Comparison of ENCODE assay signal across 8 mouse cellular contexts in genomic region chr8:121687455-121688161, GRCm38 (mm10). TPM values are rescaled to one million over a fixed set of nuclear protein-coding genes. Genes with fewer than 3 reads are reported as not detected.
DNase-seq lines count a peak whose midpoint lies in the region; ATAC-seq lines count a peak whose summit lies in the region.

No protein-coding gene starts in this region.

- H3K4me3 ChIP-seq in forebrain, embryonic 11.5 days (ENCODE audit: low read depth, low read length), result no peak overlapping the region
- H3K4me3 ChIP-seq in neural tube, embryonic 15.5 days (replicated peaks), result no peak overlapping the region

- 0 out of 2 replicates have a peak, but pooled peaks have one; percentile 33 for ATAC-seq in forebrain, embryonic 11.5 days (replicated peaks; ENCODE audit: low FRiP score)
- peak; percentile 78 for ATAC-seq in neural tube, embryonic 15.5 days (ENCODE audit: low FRiP score)

- no peak overlapping the region for H3K9ac ChIP-seq in forebrain, embryonic 11.5 days (ENCODE audit: low read length)
- H3K9ac ChIP-seq in neural tube, embryonic 15.5 days (replicated peaks), result no peak overlapping the region

- 0 out of 2 replicates have a peak overlapping the region, but pooled peaks have one; percentile 10 for H3K27ac ChIP-seq in forebrain, embryonic 11.5 days (ENCODE audit: low read depth, low read length)
- peak overlapping the region; percentile 79 for H3K27ac ChIP-seq in neural tube, embryonic 15.5 days (replicated peaks)

- H3K36me3 ChIP-seq in forebrain, embryonic 11.5 days (ENCODE audit: control insufficient read depth, insufficient read depth, low read length), result no peaks in the 10 kb centered on the region
- H3K36me3 ChIP-seq in neural tube, embryonic 15.5 days, result no peaks in the 10 kb centered on the region

- no peaks in the 10 kb centered on the region for H3K9me3 ChIP-seq in forebrain, embryonic 11.5 days (ENCODE audit: control insufficient read depth, low read length)
- H3K9me3 ChIP-seq in neural tube, embryonic 15.5 days (replicated peaks), result no peaks in the 10 kb centered on the region

- peaks cover 6% of the 10 kb centered on the region; the same call in 1 of the 2 replicates for H3K4me1 ChIP-seq in forebrain, embryonic 11.5 days (replicated peaks; ENCODE audit: control insufficient read depth, insufficient read depth, low read length)
- peaks cover 10% of the 10 kb centered on the region for H3K4me1 ChIP-seq in neural tube, embryonic 15.5 days

- 51% methylated on average over 14 of the region's 14 CpGs for WGBS in forebrain, embryonic 11.5 days
- 55% methylated on average over 14 of the region's 14 CpGs for WGBS in neural tube, embryonic 15.5 days

- H3K27me3 ChIP-seq in forebrain, embryonic 11.5 days (ENCODE audit: control insufficient read depth, insufficient read depth, low read length), result no peaks in the 10 kb centered on the region
- no peaks in the 10 kb centered on the region for H3K27me3 ChIP-seq in neural tube, embryonic 15.5 days (replicated peaks)

- DNase-seq in heart, adult 11 months, result peak; percentile 89
- DNase-seq in heart, postnatal 10 days, result no peak
- DNase-seq in forebrain, embryonic 11.5 days (ENCODE audit: low spot score), result no peak
- DNase-seq in layer of hippocampus, postnatal 14 days (ENCODE audit: low spot score in 2 of 2), result peak; percentile 67 to 77
- DNase-seq in lung, postnatal 10 days, result no peak
- no peak for DNase-seq in spleen, postnatal 10 days (ENCODE audit: low spot score in 2 of 2)
- no peak for DNase-seq in thymus, postnatal 4 days

- H3K4me2 ChIP-seq in forebrain, embryonic 11.5 days (ENCODE audit: low read depth, low read length, severe bottlenecking), result no peak overlapping the region
- H3K4me2 ChIP-seq in neural tube, embryonic 15.5 days, result no peak overlapping the region

- intact Hi-C loops in heart, postnatal 10 days (cut with DNase I), result loop anchor here (5.0 kb wide), 1 partner anchor 140 kb away; no protein-coding TSS in a partner anchor

RNA-seq across cellular contexts. Expression of gene Zcchc14, which starts 34.9 kb away (rescaled TPM):
- total RNA-seq in heart, postnatal 10 days (2021), result 10 to 100 TPM; 40.5 to 43.3 TPM
- 27.1 and 27.4 TPM in 2 replicates for polyA plus RNA-seq in forebrain, embryonic 11.5 days (2014; fragmentation: Nextera tagmentation; extraction: Ambion mirVana)
- total RNA-seq in layer of hippocampus, postnatal 14 days (2021), result 10 to 100 TPM; 78.1 to 83.0 TPM
- 16.7 and 21.3 TPM in 2 replicates for polyA plus RNA-seq in neural tube, embryonic 15.5 days (2015; fragmentation: Nextera tagmentation; extraction: Ambion mirVana)

RNA-seq across cellular contexts. Expression of gene Jph3, which starts 41.8 kb away (rescaled TPM):
- not detected for total RNA-seq in heart, postnatal 10 days (2021)
- polyA plus RNA-seq in forebrain, embryonic 11.5 days (2014; fragmentation: Nextera tagmentation; extraction: Ambion mirVana), result 8.9 and 9.4 TPM in 2 replicates
- total RNA-seq in layer of hippocampus, postnatal 14 days (2021), result 100 to 1,000 TPM; 212 to 217 TPM
- 107 and 133 TPM in 2 replicates for polyA plus RNA-seq in neural tube, embryonic 15.5 days (2015; fragmentation: Nextera tagmentation; extraction: Ambion mirVana)

Comparison
In these comparisons a context has a peak if more than half of its experiments do, and no peak if none do; other contexts are left out.
1. DNase-seq: peak in heart, adult 11 months (single experiment) and layer of hippocampus, postnatal 14 days (2 of 2); none in heart, postnatal 10 days (0 of 2), forebrain, embryonic 11.5 days (single experiment), lung, postnatal 10 days (single experiment), spleen, postnatal 10 days (0 of 2) and thymus, postnatal 4 days (single experiment).
2. RNA of gene Jph3, which starts 41.8 kb away (total RNA-seq): 212 to 217 TPM in layer of hippocampus, postnatal 14 days; not detected in heart, postnatal 10 days; every median in the first group is over 100 times any median in the second.